Mouse (Mus musculus) embryonic fibroblast, embryonic 13.5 days (primary cell): ENCODE measurements around the gene Adamts18.

Experiments used
- CTCF ChIP-seq: IDR thresholded peaks from 2 replicates; pipeline ENCODE4 v1.5.1; 2011; ENCODE audit warnings: mild to moderate bottlenecking, control low read depth, low read length, moderate library complexity, borderline replicate concordance; ENCODE audit not compliant: insufficient read depth
- POLR2A ChIP-seq: IDR thresholded peaks from 2 replicates; pipeline ENCODE4 v1.6.1; 2011; ENCODE audit warnings: low read depth, mild to moderate bottlenecking, control low read depth, low read length, moderate library complexity

DNA sequence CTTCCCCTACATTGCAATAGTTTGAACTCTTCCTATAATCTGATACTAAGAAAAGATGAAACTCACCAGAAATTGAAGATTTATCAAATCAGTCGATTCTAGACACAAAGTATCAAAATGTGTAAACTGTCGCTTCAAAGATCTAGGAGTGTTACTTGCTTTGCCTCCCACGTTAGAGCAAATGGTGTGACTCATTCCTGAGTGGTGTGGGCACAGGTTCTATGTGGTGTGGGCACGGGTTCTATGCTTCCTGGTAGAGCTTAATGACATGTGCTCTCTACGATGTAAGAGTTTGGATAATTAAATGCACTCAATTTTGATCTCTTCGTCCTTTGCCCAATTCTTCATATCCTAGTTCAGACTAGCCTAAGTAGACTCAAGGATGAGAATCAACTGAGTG, 23.9 kb upstream of the Adamts18 start:
- TF ChIP-seq CTCF (no peak), POLR2A (no peak)
